In the genomic region with DNA sequence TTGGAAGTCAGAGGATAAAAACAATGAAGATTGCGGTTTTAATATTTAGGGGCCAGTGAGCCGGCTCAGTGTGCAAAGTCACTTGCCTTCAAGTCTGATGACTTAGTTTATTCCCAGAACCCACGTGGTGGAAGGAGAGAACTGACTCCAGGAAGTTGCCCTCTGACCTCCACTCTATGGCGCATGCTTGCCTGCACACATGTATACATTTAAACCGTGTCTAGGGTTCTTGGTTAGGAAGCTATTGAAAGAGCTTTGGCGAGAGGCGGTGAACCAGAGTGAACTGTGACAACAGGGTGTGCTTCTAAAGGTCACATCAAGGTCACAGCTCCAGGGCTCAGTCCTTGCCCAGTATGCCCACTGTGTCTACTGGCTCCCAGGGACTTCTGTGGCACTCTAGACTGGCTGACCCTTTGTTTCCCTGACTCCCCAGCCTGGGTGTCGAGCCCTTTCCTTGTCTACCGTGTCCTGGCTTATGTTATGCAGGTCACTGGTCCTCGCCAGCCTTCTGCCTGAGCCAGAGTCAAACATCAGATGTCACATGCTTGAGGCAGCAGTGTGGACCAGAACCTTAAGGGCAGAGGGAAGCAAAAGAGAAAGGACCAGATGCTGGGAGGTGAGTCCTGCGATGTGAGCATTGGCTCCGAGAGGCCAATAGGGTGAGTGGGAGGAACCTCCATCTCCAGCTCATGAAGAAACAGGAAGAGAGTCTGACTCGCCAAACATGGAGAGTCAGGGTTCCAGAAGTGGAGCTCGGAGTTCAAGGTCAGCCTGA, we compare ENCODE assay signal across 19 mouse cellular contexts. TPM values are rescaled to one million over a fixed set of nuclear protein-coding genes. Genes with fewer than 3 reads are reported as not detected.
DNase-seq lines count a peak whose midpoint lies in the region; ATAC-seq and TF ChIP-seq lines count a peak whose summit lies in the region.
"Had no signal": no experiment of that assay in that cellular context is flagged by ENCODE, and none has a peak within 500 bp of the region (broad histone marks: within the 10 kb centered on the region; RNA-seq: fewer than 3 reads in every experiment).

No protein-coding gene starts in this region.

- H3K9me3 ChIP-seq in forebrain, embryonic 10.5 days = no peaks in the 10 kb centered on the region
- no peaks in the 10 kb centered on the region for H3K9me3 ChIP-seq in forebrain, postnatal 0 days (ENCODE audit: low read length)
- H3K9me3 ChIP-seq in liver, embryonic 12.5 days (replicated peaks) = no peaks in the 10 kb centered on the region
- no peaks in the 10 kb centered on the region for H3K9me3 ChIP-seq in liver, embryonic 15.5 days (replicated peaks)
- H3K9me3 ChIP-seq: limb, embryonic 15.5 days had no signal

- H3K4me2 ChIP-seq in forebrain, postnatal 0 days (ENCODE audit: low read depth) = no peak overlapping the region
- H3K4me2 ChIP-seq in liver, embryonic 12.5 days = no peak overlapping the region
- H3K4me2 ChIP-seq in liver, embryonic 15.5 days = peak overlapping the region; percentile 10; the same call in 1 of the 2 replicates
- H3K4me2 ChIP-seq: limb, embryonic 15.5 days had no signal

- H3K36me3 ChIP-seq in forebrain, embryonic 10.5 days (replicated peaks) = no peaks in the 10 kb centered on the region
- no peaks in the 10 kb centered on the region for H3K36me3 ChIP-seq in forebrain, postnatal 0 days (ENCODE audit: insufficient read depth)
- no peaks in the 10 kb centered on the region for H3K36me3 ChIP-seq in liver, adult 2 months (ENCODE audit: control insufficient read depth, insufficient read depth, low read length)
- H3K36me3 ChIP-seq in liver, embryonic 12.5 days = no peaks in the 10 kb centered on the region
- no peaks in the 10 kb centered on the region for H3K36me3 ChIP-seq in liver, embryonic 15.5 days (replicated peaks)
- H3K36me3 ChIP-seq: limb, embryonic 15.5 days had no signal

- no peak for ATAC-seq in forebrain, postnatal 0 days
- no peak for ATAC-seq in liver, embryonic 12.5 days
- no peak for ATAC-seq in liver, embryonic 15.5 days (ENCODE audit: insufficient read depth)

- H3K4me3 ChIP-seq in forebrain, embryonic 10.5 days = no peak overlapping the region
- no peak overlapping the region for H3K4me3 ChIP-seq in forebrain, postnatal 0 days (ENCODE audit: low read depth, low read length)
- no peak overlapping the region for H3K4me3 ChIP-seq in liver, adult 2 months (ENCODE audit: insufficient read depth, low read depth, low read length)
- H3K4me3 ChIP-seq in liver, embryonic 12.5 days = no peak overlapping the region
- no peak overlapping the region for H3K4me3 ChIP-seq in liver, embryonic 15.5 days (replicated peaks)
- H3K4me3 ChIP-seq: left cerebral cortex, adult 2 months; limb, embryonic 15.5 days had no signal

- H3K4me1 ChIP-seq in forebrain, embryonic 10.5 days = peaks cover 50% of the 10 kb centered on the region
- H3K4me1 ChIP-seq in forebrain, postnatal 0 days (ENCODE audit: insufficient read depth) = no peaks in the 10 kb centered on the region
- peaks cover 18% of the 10 kb centered on the region for H3K4me1 ChIP-seq in liver, adult 2 months (ENCODE audit: control insufficient read depth, insufficient read depth, low read length)
- peaks cover 53% of the 10 kb centered on the region for H3K4me1 ChIP-seq in liver, embryonic 12.5 days
- peaks cover 48% of the 10 kb centered on the region for H3K4me1 ChIP-seq in liver, embryonic 15.5 days (replicated peaks)

- peak overlapping the region; percentile 54; the same call in 1 of the 2 replicates for H3K27ac ChIP-seq in forebrain, embryonic 10.5 days
- H3K27ac ChIP-seq in forebrain, postnatal 0 days (ENCODE audit: low read depth, low read length) = no peak overlapping the region
- H3K27ac ChIP-seq in liver, adult 2 months (replicated peaks; ENCODE audit: insufficient read depth, low read depth, low read length) = peak overlapping the region; percentile 99
- no peak overlapping the region; the same call in 1 of the 2 replicates for H3K27ac ChIP-seq in liver, embryonic 12.5 days
- H3K27ac ChIP-seq in liver, embryonic 15.5 days (replicated peaks) = peak overlapping the region; percentile 61
- H3K27ac ChIP-seq: hindbrain, postnatal 0 days; left cerebral cortex, adult 2 months; limb, embryonic 15.5 days; macrophage had no signal

- WGBS in forebrain, embryonic 10.5 days = 57% methylated on average over 14 of the region's 14 CpGs
- 61% methylated on average over 14 of the region's 14 CpGs for WGBS in forebrain, postnatal 0 days
- 13% methylated on average over 14 of the region's 14 CpGs for WGBS in liver, adult 2 months
- WGBS in liver, embryonic 12.5 days (ENCODE audit: insufficient replicate concordance) = 60% methylated on average over 14 of the region's 14 CpGs
- 53% methylated on average over 14 of the region's 14 CpGs for WGBS in liver, embryonic 15.5 days (ENCODE audit: insufficient replicate concordance)

- no peak overlapping the region for H3K9ac ChIP-seq in forebrain, postnatal 0 days
- H3K9ac ChIP-seq in liver, adult 2 months (ENCODE audit: low read depth, low read length) = peak overlapping the region; percentile 45
- no peak overlapping the region for H3K9ac ChIP-seq in liver, embryonic 12.5 days
- H3K9ac ChIP-seq in liver, embryonic 15.5 days = no peak overlapping the region
- H3K9ac ChIP-seq: limb, embryonic 15.5 days had no signal

- peaks cover 37% of the 10 kb centered on the region for H3K27me3 ChIP-seq in forebrain, embryonic 10.5 days (ENCODE audit: poor library complexity, severe bottlenecking)
- H3K27me3 ChIP-seq in forebrain, postnatal 0 days (ENCODE audit: insufficient read depth, low read length) = peaks cover 12% of the 10 kb centered on the region; the same call in 1 of the 2 replicates
- no peaks in the 10 kb centered on the region for H3K27me3 ChIP-seq in liver, adult 2 months (ENCODE audit: control insufficient read depth, insufficient read depth, low read length)
- H3K27me3 ChIP-seq in liver, embryonic 12.5 days (replicated peaks) = peaks cover 21% of the 10 kb centered on the region
- no peaks in the 10 kb centered on the region for H3K27me3 ChIP-seq in liver, embryonic 15.5 days

- TF ChIP-seq POLR2A in liver, adult 2 months (IDR thresholded peaks at IDR 0.05; ENCODE audit: extremely low read depth, insufficient read depth, low read length) = no peak

- DNase-seq in forebrain, embryonic 10.5 days (ENCODE audit: extremely low spot score, low spot score) = no peak
- DNase-seq in forebrain, postnatal 0 days = no peak
- peak; percentile 90 for DNase-seq in liver, adult 2 months (ENCODE audit: extremely low read depth, low read depth, low spot score)
- DNase-seq in embryo, embryonic 10 days (ENCODE audit: low spot score) = peak; percentile 63
- DNase-seq in ovary, postnatal 14 days (ENCODE audit: low spot score) = no peak
- DNase-seq in cerebellum, postnatal 14 days = no peak
- DNase-seq: cerebellum, adult 18-20 months; gastrocnemius, postnatal 10 days; thymus, postnatal 4 days had no signal

- no peak for TF ChIP-seq CTCF in forebrain, postnatal 0 days (IDR thresholded peaks at IDR 0.05; ENCODE audit: low read depth)
- TF ChIP-seq CTCF in liver, adult 2 months (IDR thresholded peaks at IDR 0.05; ENCODE audit: low read depth, low read length) = no peak

- 0 out of 2 replicates have a peak, but pooled peaks cover 3% of the 10 kb centered on the region for H3K79me2 ChIP-seq in liver, adult 2 months (ENCODE audit: control insufficient read depth, insufficient read depth, low read length)

RNA-seq across cellular contexts. Expression of a gene that starts 3.2 kb away (rescaled TPM):
- polyA plus RNA-seq in forebrain, embryonic 10.5 days (2016; fragmentation: Nextera tagmentation; extraction: Ambion mirVana) = 11.3 and 12.3 TPM in 2 replicates
- 0.54 and 0.90 TPM in 2 replicates for total RNA-seq in forebrain, postnatal 0 days (2014; rRNA removed)
- polyA plus RNA-seq in forebrain, postnatal 0 days (2015; fragmentation: Nextera tagmentation; extraction: Ambion mirVana) = 0.84 and 1.2 TPM in 2 replicates
- 116 and 129 TPM in 2 replicates for total RNA-seq in liver, adult 2 months (2014; rRNA removed)
- polyA plus RNA-seq in liver, adult 2 months (2012; rRNA removed) = 196 and 210 TPM in 2 replicates
- polyA plus RNA-seq in liver, embryonic 12.5 days (2016; fragmentation: Nextera tagmentation; extraction: Ambion mirVana) = 36.5 and 40.3 TPM in 2 replicates
- 65.5 and 76.7 TPM in 2 replicates for polyA plus RNA-seq in liver, embryonic 15.5 days (2015; fragmentation: Nextera tagmentation; extraction: Ambion mirVana)
- total RNA-seq: heart, adult 8-10 months had no signal
- polyA plus RNA-seq: macrophage had no signal

RNA-seq across cellular contexts. Expression of a gene that starts 18.8 kb away (rescaled TPM):
- polyA plus RNA-seq in forebrain, embryonic 10.5 days (2016; fragmentation: Nextera tagmentation; extraction: Ambion mirVana) = 0.07 and 0.10 TPM in 2 replicates
- 0.14 and 0.15 TPM in 2 replicates for total RNA-seq in forebrain, postnatal 0 days (2014; rRNA removed)
- 0.10 TPM in 1 of 2 replicates, not detected in the other for polyA plus RNA-seq in forebrain, postnatal 0 days (2015; fragmentation: Nextera tagmentation; extraction: Ambion mirVana)
- total RNA-seq in liver, adult 2 months (2014; rRNA removed) = 0.27 and 0.28 TPM in 2 replicates
- 0.54 and 0.88 TPM in 2 replicates for polyA plus RNA-seq in liver, adult 2 months (2012; rRNA removed)
- polyA plus RNA-seq in liver, embryonic 12.5 days (2016; fragmentation: Nextera tagmentation; extraction: Ambion mirVana) = 7.3 and 7.4 TPM in 2 replicates
- 6.7 and 6.8 TPM in 2 replicates for polyA plus RNA-seq in liver, embryonic 15.5 days (2015; fragmentation: Nextera tagmentation; extraction: Ambion mirVana)
- polyA plus RNA-seq: midbrain, embryonic 14.5 days had no signal

RNA-seq across cellular contexts. Expression of a gene that starts 27.7 kb away (rescaled TPM):
- 0.74 TPM in 2 replicates for polyA plus RNA-seq in forebrain, embryonic 10.5 days (2016; fragmentation: Nextera tagmentation; extraction: Ambion mirVana)
- total RNA-seq in forebrain, postnatal 0 days (2014; rRNA removed) = 1.4 and 1.5 TPM in 2 replicates
- polyA plus RNA-seq in forebrain, postnatal 0 days (2015; fragmentation: Nextera tagmentation; extraction: Ambion mirVana) = 1.1 and 1.3 TPM in 2 replicates
- total RNA-seq in liver, adult 2 months (2014; rRNA removed) = 0.28 and 0.34 TPM in 2 replicates
- 1.2 and 1.3 TPM in 2 replicates for polyA plus RNA-seq in liver, adult 2 months (2012; rRNA removed)
- 8.3 and 8.5 TPM in 2 replicates for polyA plus RNA-seq in liver, embryonic 12.5 days (2016; fragmentation: Nextera tagmentation; extraction: Ambion mirVana)
- polyA plus RNA-seq in liver, embryonic 15.5 days (2015; fragmentation: Nextera tagmentation; extraction: Ambion mirVana) = 8.2 and 9.5 TPM in 2 replicates

RNA-seq across cellular contexts. Expression of a gene that starts 31.7 kb away (rescaled TPM):
- polyA plus RNA-seq in forebrain, embryonic 10.5 days (2016; fragmentation: Nextera tagmentation; extraction: Ambion mirVana) = not detected in 2 replicates
- not detected in 2 replicates for total RNA-seq in forebrain, postnatal 0 days (2014; rRNA removed)
- polyA plus RNA-seq in forebrain, postnatal 0 days (2015; fragmentation: Nextera tagmentation; extraction: Ambion mirVana) = not detected in 2 replicates
- total RNA-seq in liver, adult 2 months (2014; rRNA removed) = 11.2 and 47.8 TPM in 2 replicates
- 1.2 and 2.3 TPM in 2 replicates for polyA plus RNA-seq in liver, adult 2 months (2012; rRNA removed)
- polyA plus RNA-seq in liver, embryonic 12.5 days (2016; fragmentation: Nextera tagmentation; extraction: Ambion mirVana) = not detected in 2 replicates
- 0.24 and 0.33 TPM in 2 replicates for polyA plus RNA-seq in liver, embryonic 15.5 days (2015; fragmentation: Nextera tagmentation; extraction: Ambion mirVana)
- total RNA-seq: gastrocnemius, postnatal 10 days; heart, adult 8-10 months; heart, postnatal 10 days; hindbrain, postnatal 0 days; layer of hippocampus, adult 18-20 months; left cerebral cortex, adult 2 months had no signal
- polyA plus RNA-seq: hindbrain, postnatal 0 days; limb, embryonic 15.5 days; macrophage; midbrain, embryonic 14.5 days had no signal

Comparison
In these comparisons a context has a peak if more than half of its experiments do, and no peak if none do; other contexts are left out.
1. H3K27ac ChIP-seq: peak in forebrain, embryonic 10.5 days (single experiment), liver, adult 2 months (single experiment) and liver, embryonic 15.5 days (single experiment); none in forebrain, postnatal 0 days (single experiment) and liver, embryonic 12.5 days (single experiment).
2. DNase-seq: peak in liver, adult 2 months (single experiment) and embryo, embryonic 10 days (single experiment); none in forebrain, embryonic 10.5 days (single experiment), forebrain, postnatal 0 days (single experiment), ovary, postnatal 14 days (single experiment) and cerebellum, postnatal 14 days (0 of 2).